Mouse (Mus musculus) left cerebral cortex, postnatal 25 days (tissue): Measurements from ENCODE around the gene Gpx2. TPM values are rescaled to one million over a fixed set of nuclear protein-coding genes. Genes with fewer than 3 reads are reported as not detected.

Source experiments
- DNase-seq, 2 experiments: peaks; one replicate each; pipeline ENCODE4 v3.0.0; 2022; ENCODE audit warnings: low spot score in 2 of 2, mixed read lengths in 1 of 2
- intact Hi-C: fragments of 180-260 bp; cut with DNase I; formaldehyde crosslinking; loops from one replicate; pipeline ENCODE4 v1.15.1; 2025
- total RNA-seq, 2 experiments: library from RNA; stranded (reverse); gene quantifications; 2 replicates each; pipeline ENCODE4 v1.2.3; 2021

Gpx2 gene
- under 1 TPM; 0.14 TPM for total RNA-seq

GRCm38 (mm10) chr12:76795350-76795749, at the start of gene Gpx2:
Gpx2 (minus strand) TSS chr12:76795554.
- no peak for DNase-seq
- intact Hi-C loops: no loop called here

DNA sequence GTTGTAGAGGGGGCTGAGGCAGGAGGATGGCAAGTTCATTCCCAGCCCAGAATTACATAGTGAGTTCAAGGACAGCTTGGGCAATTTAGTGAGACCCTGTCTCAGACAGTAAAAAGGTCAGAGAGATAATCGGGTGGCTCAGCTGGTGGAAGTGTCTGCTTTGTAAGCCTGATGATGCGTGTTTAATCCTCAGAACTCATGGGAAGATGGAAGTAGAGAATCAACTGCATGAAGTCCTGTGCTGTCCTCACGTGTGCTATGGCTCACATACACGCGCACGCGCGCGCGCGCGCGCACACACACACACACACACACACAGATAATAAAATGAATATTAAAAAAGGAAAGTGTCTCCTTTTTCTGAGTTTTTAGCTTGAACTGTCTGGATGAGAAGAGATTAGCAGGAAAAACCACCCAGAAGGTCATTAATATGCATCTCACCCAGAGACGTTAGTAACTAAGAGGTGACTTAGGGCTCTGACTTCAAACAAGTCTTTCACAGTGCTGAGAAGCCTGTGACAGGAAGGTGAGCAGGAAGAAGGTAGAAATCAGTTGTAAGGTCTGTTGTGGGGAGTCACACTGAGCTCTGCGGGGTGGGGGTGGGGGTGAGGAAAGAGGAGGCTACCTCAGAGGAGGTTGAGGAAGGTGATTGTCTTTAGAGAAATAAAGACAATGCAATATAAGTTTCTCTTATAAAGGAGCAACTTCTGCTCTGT, 49.1 kb upstream of the Gpx2 start:
- DNase-seq: no peak
- intact Hi-C loops: no loop called here

GRCm38 (mm10) chr12:76840081-76840480, 44.7 kb upstream of the Gpx2 start:
- intact Hi-C loops: no loop called here
- DNase-seq: no peak

DNA sequence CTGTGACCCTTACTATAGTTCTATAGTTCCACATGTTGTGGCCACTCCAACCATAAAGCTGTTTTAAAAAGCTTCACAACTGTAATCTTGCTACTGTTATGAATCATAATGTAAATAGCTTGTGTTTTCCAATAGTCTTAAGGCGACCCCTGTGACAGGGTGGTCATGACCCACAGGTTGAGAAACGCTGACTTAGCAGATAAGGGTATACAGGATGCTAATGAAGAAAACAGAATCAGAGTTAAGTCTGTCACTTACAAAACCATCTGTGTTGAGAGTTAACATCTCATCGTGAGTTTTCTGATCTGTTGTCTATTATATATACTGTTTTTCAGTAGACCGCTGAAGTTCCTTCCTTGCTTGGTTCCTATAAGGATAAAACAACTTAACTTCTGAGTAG, 43.9 kb upstream of the Gpx2 start:
- no peak for DNase-seq
- intact Hi-C loops: loop anchor here (5.0 kb wide), 1 partner anchor 398 kb away; the partner anchor contains the start of gene Fut8

DNA sequence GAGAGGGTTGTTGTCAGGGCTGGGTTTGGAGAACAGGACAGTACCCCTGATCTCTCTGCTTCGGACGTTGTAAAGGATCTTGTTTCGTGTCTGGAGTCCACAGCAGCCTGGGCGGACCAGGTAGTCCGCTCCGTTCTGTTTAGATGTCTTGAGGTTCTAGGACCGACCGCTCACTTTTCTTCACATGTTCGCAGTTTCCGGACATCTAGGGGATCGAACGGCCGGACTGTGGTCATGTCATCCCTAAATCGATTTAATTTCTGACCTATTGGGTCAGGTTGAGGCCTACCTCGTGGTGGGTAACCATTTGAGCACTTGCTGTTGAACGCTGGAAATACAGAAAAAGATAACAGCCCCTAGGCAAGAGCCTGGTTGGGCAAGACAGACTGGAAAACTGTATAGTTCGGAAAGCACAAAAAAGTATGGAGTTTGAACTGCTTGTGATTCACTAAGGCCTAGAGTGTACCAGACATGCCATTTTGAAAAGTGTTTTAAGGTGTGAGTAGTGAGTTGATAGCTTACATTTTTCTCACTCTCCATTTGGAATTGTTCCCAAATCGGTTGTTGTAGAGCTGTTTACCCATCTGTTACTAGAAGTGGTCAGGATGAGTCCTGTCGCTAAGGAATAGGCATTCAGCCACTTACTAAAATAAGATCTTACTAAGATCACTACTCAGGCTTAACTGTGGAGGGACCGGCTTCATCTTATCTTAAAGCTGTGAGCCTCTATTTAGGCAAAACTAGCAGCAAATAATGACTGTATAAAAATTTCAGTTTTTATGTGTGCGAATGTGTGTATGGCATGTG, 42.7 kb upstream of the Gpx2 start:
- DNase-seq: no peak
- intact Hi-C loops: loop anchor here (2.0 to 5.0 kb wide), 3 partner anchors 41 to 399 kb away; partner anchors contain the start of genes Fut8 and Max

DNA sequence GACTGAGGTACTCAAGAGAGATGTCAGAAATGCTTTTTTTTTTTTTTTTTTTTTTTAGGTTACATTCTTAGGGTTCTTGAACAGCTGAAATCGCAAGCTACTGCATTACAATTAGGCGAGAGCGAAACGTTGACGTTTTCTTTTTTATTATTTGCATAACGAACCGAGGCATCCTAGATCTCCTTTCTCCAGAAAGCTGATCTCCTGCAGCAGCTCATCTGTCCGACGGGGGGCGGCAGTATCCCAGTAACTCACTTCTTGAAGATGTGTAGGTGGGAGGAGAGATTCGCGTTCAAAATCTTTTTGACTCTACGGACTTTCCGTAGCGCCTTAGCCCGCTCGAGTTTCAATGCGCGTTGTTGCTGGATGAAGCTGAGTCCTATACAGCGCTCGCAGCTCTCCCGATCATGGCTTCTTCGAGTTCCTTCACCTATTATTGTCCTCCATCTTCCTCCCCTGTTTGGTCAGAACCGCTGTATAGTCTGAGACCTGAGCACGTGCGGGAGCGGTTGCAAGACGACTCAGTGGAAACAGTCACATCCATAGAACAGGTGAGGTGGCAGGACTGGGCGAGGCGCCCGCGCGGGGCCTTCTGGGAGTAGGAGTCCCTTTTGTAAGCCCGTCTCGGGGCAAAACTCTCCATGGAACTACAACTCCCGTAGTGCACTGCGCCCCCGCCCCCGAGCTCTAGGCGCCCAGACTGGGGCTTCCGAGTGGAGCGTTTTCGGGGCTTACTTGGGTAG, 41.9 kb upstream of the Gpx2 start:
- intact Hi-C loops: loop anchor here (2.0 to 5.0 kb wide), 3 partner anchors 42 to 400 kb away; partner anchors contain the start of genes Fut8 and Max
- peak; percentile 99 for DNase-seq

- peak in 1 of 2 experiments; percentile 52 for DNase-seq
- intact Hi-C loops: no loop called here
Measured at GRCm38 (mm10) chr12:76832704-76833103, 37.4 kb upstream of the Gpx2 start.

GRCm38 (mm10) chr12:76825283-76825682, 29.9 kb upstream of the Gpx2 start:
- intact Hi-C loops: no loop called here
- no peak for DNase-seq

DNA sequence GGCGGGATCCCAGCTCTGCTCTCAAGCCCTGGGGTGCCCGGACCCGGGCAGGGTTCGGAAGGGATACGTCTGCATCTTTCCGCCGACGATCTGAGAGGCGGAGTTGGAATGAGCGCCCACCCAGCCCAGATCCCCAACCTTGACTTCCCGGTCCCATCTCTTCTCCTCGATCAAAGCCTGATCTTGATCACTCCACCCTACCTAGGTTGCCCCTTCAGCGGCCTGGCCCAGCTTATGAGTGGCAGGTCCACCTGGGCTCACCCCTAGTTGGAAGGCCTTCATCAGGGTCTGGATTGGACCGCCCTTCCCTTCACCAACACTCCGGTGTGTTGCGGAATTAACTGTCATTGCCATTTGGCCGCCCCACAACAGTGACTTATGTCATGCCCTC, 27.3 kb upstream of the Gpx2 start, which contains the start of gene Rab15:
TSS of gene Rab15 (minus strand) at position 258 of the 391 bp plus-strand sequence.
- DNase-seq: peak in 1 of 2 experiments; percentile 35
- intact Hi-C loops: no loop called here

DNA sequence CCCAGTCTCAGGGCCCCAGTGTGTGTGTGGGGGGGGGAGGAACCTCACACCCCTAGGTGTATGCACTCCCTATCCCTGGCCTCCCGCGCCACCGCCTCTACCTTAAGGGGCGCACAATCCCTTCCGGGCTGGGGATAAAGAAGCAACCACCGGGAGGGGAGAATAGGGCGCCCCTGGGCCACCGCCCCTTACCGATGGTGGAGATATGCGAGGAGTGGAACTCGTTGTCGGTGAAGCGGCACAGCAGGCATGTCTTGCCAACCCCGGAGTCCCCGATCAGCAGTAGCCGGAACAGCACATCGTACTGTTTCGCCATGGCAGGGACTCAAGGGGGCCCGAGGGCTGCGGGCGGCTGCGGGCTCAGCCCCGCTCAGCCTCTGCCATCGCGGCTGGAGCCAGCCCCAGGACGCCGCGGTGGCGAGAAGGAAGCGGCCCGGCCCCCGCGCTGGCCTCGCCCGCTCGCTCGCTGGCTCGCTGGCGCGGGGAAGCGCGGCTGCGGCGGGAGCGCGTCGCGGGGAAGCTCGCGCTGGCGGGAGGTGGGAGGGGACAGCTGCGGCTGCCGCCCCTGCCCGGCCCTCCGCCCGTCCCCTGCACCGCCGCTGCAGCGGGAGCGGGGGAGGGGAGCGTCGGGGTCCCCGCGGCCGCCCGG, 26.8 kb upstream of the Gpx2 start:
- intact Hi-C loops: no loop called here
- DNase-seq: peak; percentile 42 to 53

DNA sequence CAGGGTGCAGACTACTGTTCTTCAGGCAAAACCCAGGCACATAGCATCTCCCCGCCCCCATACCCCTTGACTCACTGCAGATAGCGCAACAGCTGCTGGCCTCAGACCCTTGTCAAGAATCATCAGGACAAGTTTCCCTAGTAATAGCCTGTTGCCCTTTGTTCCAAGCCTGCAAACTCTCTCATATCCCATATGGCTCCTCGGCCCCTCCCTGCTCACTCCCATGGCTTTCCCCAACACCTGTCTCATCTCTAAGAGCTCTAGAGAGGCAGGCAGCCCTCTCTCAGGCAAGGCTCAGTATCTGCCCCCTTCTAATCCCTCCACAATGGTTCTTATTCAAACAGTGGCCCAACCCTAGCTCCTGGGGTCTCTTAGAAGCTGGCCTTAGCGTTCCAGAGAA, 25.3 kb upstream of the Gpx2 start:
- intact Hi-C loops: loop anchor here (2.0 kb wide), 1 partner anchor 18 kb away; no protein-coding TSS in a partner anchor
- DNase-seq: no peak

DNA sequence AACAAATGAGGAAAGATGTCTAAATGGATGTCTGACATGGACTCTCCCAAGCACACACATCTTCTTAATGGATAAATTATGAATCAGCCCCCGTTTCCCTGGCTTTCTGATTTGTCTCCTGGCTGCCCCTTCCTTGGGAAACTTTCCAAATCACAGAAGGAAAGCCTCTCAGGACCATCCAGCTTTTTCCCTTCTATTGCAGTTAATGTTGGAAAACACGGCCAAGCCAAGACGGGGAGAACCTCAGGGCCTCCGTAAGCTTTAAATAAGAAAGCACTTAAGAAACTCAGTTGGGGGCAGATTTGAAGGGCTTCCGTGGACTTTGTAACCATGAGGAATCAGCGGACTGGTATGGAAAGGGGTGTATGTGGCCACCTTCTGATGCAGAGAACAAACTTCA, 24.5 kb upstream of the Gpx2 start:
- no peak for DNase-seq
- intact Hi-C loops: loop anchor here (2.0 kb wide), 1 partner anchor 17 kb away; no protein-coding TSS in a partner anchor

GRCm38 (mm10) chr12:76818908-76819307, 23.6 kb upstream of the Gpx2 start:
- DNase-seq: peak; percentile 72 to 93
- intact Hi-C loops: no loop called here

- intact Hi-C loops: no loop called here
- DNase-seq: no peak
Measured at GRCm38 (mm10) chr12:76818120-76818519, 22.8 kb upstream of the Gpx2 start.

- intact Hi-C loops: no loop called here
- no peak for DNase-seq
Measured at GRCm38 (mm10) chr12:76817176-76817575, 21.8 kb upstream of the Gpx2 start.

DNA sequence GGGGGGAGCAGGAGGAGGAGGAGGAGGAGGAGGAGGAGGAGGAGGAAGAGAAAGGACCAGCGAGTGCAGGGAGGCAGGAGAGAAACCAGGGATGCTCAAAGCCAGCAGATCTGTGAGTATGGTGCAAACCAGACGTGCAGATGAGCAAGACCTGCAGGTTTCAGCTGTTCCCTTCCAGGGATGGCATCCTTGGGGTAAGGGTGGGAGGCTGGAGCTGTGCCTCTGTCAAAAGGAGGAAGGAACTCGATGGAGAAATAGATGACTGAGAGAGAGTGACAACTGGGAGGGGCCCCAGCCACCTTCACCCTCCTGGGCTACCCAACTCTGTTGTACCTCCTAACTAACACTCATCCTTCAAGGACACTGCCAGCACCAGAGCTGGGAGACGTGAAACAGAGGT, 21.4 kb upstream of the Gpx2 start:
- intact Hi-C loops: no loop called here
- no peak for DNase-seq

DNA sequence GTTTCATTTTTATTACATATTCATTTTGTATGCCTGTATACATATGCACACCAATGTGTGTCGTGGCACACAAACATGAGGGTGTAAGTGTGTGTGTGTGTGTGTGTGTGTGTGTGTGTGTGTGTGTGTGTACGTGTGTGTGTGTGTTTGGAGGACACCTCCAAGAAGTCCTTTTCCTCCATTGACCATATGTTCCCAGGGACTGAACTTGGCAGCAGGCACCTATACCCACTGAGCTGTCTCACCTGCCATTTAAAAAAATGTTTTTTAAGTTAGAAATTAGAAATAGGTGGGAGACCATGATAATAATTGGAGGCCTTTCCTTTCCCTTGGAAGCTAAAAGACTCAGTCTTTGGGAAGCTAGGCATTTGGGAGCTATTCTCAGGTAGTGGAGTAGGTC, 18.8 kb upstream of the Gpx2 start:
- no peak for DNase-seq

GRCm38 (mm10) chr12:76813543-76813942, 18.2 kb upstream of the Gpx2 start:
- intact Hi-C loops: no loop called here
- no peak for DNase-seq

More for the DNA sequence above, 18.8 kb upstream of the Gpx2 start:
- intact Hi-C loops: no loop called here

GRCm38 (mm10) chr12:76811006-76811405, 15.7 kb upstream of the Gpx2 start:
- intact Hi-C loops: no loop called here
- DNase-seq: no peak
